Mouse (Mus musculus) cortical plate, adult 2 months (tissue): ENCODE results near the gene Dcun1d4.

Source experiments
- CTCF ChIP-seq: fragments of 200-500 bp; IDR thresholded peaks from 2 replicates; pipeline ENCODE4 v1.5.1; 2011; ENCODE audit warnings: mild to moderate bottlenecking, control low read depth, low read length; ENCODE audit not compliant: insufficient read depth; ENCODE audit errors: extremely low read depth
- POLR2A ChIP-seq: fragments of 200-500 bp; IDR thresholded peaks from 2 replicates; pipeline ENCODE4 v1.6.1; 2011; ENCODE audit warnings: mild to moderate bottlenecking, low read length, control low read depth; ENCODE audit not compliant: insufficient read depth; ENCODE audit errors: extremely low read depth

DNA sequence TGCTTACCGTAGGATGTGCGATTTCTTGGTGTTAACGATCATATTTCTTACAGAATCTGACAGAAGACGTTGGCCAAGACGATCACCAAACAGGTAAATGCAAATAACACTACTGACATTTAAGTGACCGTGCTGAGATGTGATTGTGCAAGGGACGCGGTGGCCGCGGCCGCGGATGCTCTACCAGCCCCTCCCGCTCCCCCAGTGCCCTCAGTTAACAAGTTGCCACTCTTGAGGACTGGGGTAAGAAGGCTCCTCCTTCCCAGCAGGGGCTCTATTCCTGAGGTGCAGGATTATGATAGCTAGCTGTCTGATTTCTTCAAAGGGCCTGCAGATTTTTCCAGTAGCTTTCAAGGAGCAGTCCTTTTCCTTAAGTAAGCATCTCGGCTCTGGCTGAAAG is 30.3 kb downstream of the Dcun1d4 start:
- no peak for TF ChIP-seq POLR2A
- TF ChIP-seq CTCF: no peak
